Comparison of ENCODE assay signal across 8 mouse cellular contexts in genomic region chr7:130669370-130669881, GRCm38 (mm10).
DNase-seq lines count a peak whose midpoint lies in the region; ATAC-seq and TF ChIP-seq lines count a peak whose summit lies in the region.

No protein-coding gene starts in this region.

- no peak overlapping the region; the same call in 1 of the 2 replicates for H3K9ac ChIP-seq in forebrain, embryonic 13.5 days
- no peak overlapping the region for H3K9ac ChIP-seq in hindbrain, embryonic 15.5 days
- no peak overlapping the region for H3K9ac ChIP-seq in limb, embryonic 15.5 days
- no peak overlapping the region for H3K9ac ChIP-seq in stomach, embryonic 14.5 days (replicated peaks; ENCODE audit: low read depth, low read length)

- no peak for TF ChIP-seq CTCF in layer of hippocampus, adult 2 months (conservative IDR thresholded peaks at IDR 0.05)

- H3K9me3 ChIP-seq in forebrain, embryonic 13.5 days (replicated peaks), result no peaks in the 10 kb centered on the region
- no peaks in the 10 kb centered on the region for H3K9me3 ChIP-seq in hindbrain, embryonic 15.5 days
- H3K9me3 ChIP-seq in limb, embryonic 15.5 days, result no peaks in the 10 kb centered on the region
- no peaks in the 10 kb centered on the region for H3K9me3 ChIP-seq in stomach, embryonic 14.5 days (ENCODE audit: control insufficient read depth, low read depth, low read length)

- WGBS in forebrain, embryonic 13.5 days, result 48% methylated on average over 8 of the region's 8 CpGs
- WGBS in hindbrain, embryonic 15.5 days, result 29% methylated on average over 8 of the region's 8 CpGs
- WGBS in limb, embryonic 15.5 days, result 35% methylated on average over 8 of the region's 8 CpGs
- WGBS in stomach, embryonic 14.5 days, result 40% methylated on average over 8 of the region's 8 CpGs

- no peak overlapping the region for H3K4me2 ChIP-seq in forebrain, embryonic 13.5 days
- no peak overlapping the region for H3K4me2 ChIP-seq in hindbrain, embryonic 15.5 days
- no peak overlapping the region for H3K4me2 ChIP-seq in limb, embryonic 15.5 days
- no peak overlapping the region for H3K4me2 ChIP-seq in stomach, embryonic 14.5 days (replicated peaks; ENCODE audit: low read depth, low read length)

- H3K27me3 ChIP-seq in forebrain, embryonic 13.5 days, result no peaks in the 10 kb centered on the region
- H3K27me3 ChIP-seq in hindbrain, embryonic 15.5 days, result no peaks in the 10 kb centered on the region
- H3K27me3 ChIP-seq in limb, embryonic 15.5 days, result no peaks in the 10 kb centered on the region
- H3K27me3 ChIP-seq in stomach, embryonic 14.5 days (ENCODE audit: control insufficient read depth, insufficient read depth, low read length), result no peaks in the 10 kb centered on the region

- DNase-seq in layer of hippocampus, adult 2 months (ENCODE audit: low spot score in 2 of 2), result no peak
- DNase-seq in layer of hippocampus, adult 9-11 months, result no peak
- DNase-seq in frontal cortex, postnatal 36 days (ENCODE audit: low spot score in 2 of 2), result no peak
- DNase-seq in left cerebral cortex, postnatal 25 days (ENCODE audit: low spot score in 2 of 2), result no peak

- ATAC-seq in forebrain, embryonic 13.5 days, result peak; percentile 64; the same call in 1 of the 2 replicates
- 0 out of 2 replicates have a peak, but pooled peaks have one; percentile 57 for ATAC-seq in hindbrain, embryonic 15.5 days (ENCODE audit: low FRiP score, low read depth)
- ATAC-seq in limb, embryonic 15.5 days (ENCODE audit: insufficient number of reproducible peaks, low FRiP score, low TSS enrichment, low read depth), result no peak
- no peak for ATAC-seq in stomach, embryonic 14.5 days (ENCODE audit: insufficient number of reproducible peaks, insufficient read depth, low FRiP score, low read depth)

- H3K4me1 ChIP-seq in forebrain, embryonic 13.5 days, result peaks cover 36% of the 10 kb centered on the region
- H3K4me1 ChIP-seq in hindbrain, embryonic 15.5 days (replicated peaks), result peaks cover 33% of the 10 kb centered on the region
- H3K4me1 ChIP-seq in limb, embryonic 15.5 days, result peaks cover 40% of the 10 kb centered on the region
- H3K4me1 ChIP-seq in stomach, embryonic 14.5 days (ENCODE audit: control insufficient read depth, insufficient read depth, low read length), result peaks cover 29% of the 10 kb centered on the region

- H3K27ac ChIP-seq in layer of hippocampus, adult 2 months, result peak overlapping the region; percentile 84
- H3K27ac ChIP-seq in forebrain, embryonic 13.5 days, result peak overlapping the region; percentile 87
- H3K27ac ChIP-seq in hindbrain, embryonic 15.5 days (replicated peaks), result peak overlapping the region; percentile 79
- H3K27ac ChIP-seq in limb, embryonic 15.5 days, result peak overlapping the region; percentile 60
- H3K27ac ChIP-seq in stomach, embryonic 14.5 days (ENCODE audit: low read length), result peak overlapping the region; percentile 56; the same call in 1 of the 2 replicates

- no peaks in the 10 kb centered on the region for H3K36me3 ChIP-seq in forebrain, embryonic 13.5 days (ENCODE audit: poor library complexity, severe bottlenecking)
- no peaks in the 10 kb centered on the region for H3K36me3 ChIP-seq in hindbrain, embryonic 15.5 days
- peaks cover 11% of the 10 kb centered on the region for H3K36me3 ChIP-seq in limb, embryonic 15.5 days
- 0 out of 2 replicates have a peak, but pooled peaks cover 2% of the 10 kb centered on the region for H3K36me3 ChIP-seq in stomach, embryonic 14.5 days (ENCODE audit: control insufficient read depth, insufficient read depth, low read length)

- H3K4me3 ChIP-seq in layer of hippocampus, adult 2 months, result no peak overlapping the region
- no peak overlapping the region for H3K4me3 ChIP-seq in forebrain, embryonic 13.5 days
- H3K4me3 ChIP-seq in hindbrain, embryonic 15.5 days, result no peak overlapping the region
- no peak overlapping the region for H3K4me3 ChIP-seq in limb, embryonic 15.5 days
- H3K4me3 ChIP-seq in stomach, embryonic 14.5 days (ENCODE audit: low read depth, low read length), result no peak overlapping the region

- intact Hi-C loops in left cerebral cortex, postnatal 25 days (cut with DNase I), result no loop called here

Comparison
In these comparisons a context has a peak if more than half of its experiments do, and no peak if none do; other contexts are left out.
1. ATAC-seq: peak in forebrain, embryonic 13.5 days (single experiment) and hindbrain, embryonic 15.5 days (single experiment); none in limb, embryonic 15.5 days (single experiment) and stomach, embryonic 14.5 days (single experiment).
2. Peak in every context shown above with its lines, with median percentiles within 50 percentile points of each other: H3K27ac ChIP-seq.